Mouse (Mus musculus) midbrain, postnatal 0 days (tissue): ENCODE results near the gene Lrrfip2. TPM values are rescaled to one million over a fixed set of nuclear protein-coding genes. Genes with fewer than 3 reads are reported as not detected.
A peak's percentile ranks its signal among the peaks of the same experiment; 100 is the strongest.

ENCODE experiments used
- ATAC-seq: fragments of 200-750 bp; cut with Nextera tagmentation; 2 replicates; pipeline ENCODE4 v1.8.0; 2017; ENCODE audit warnings: moderate number of reproducible peaks, mild to moderate bottlenecking, moderate TSS enrichment, moderate library complexity; ENCODE audit not compliant: low FRiP score
- DNase-seq: peaks from one replicate; pipeline ENCODE4 v3.0.0-alpha.2; 2015; ENCODE audit warnings: low spot score
- H3K27ac ChIP-seq: fragments of 300-500 bp; sonication (generic); 2 replicates; pipeline ENCODE4 v1.5.1; 2014; ENCODE audit warnings: low read depth, mild to moderate bottlenecking, low read length, mixed read lengths
- H3K27me3 ChIP-seq: fragments of 300-500 bp; sonication (generic); 2 replicates; pipeline ENCODE4 v1.6.1; 2014; ENCODE audit warnings: low read length, control low read depth, mixed read lengths; ENCODE audit not compliant: insufficient read depth
- H3K36me3 ChIP-seq: fragments of 300-500 bp; sonication (generic); 2 replicates; pipeline ENCODE4 v1.6.1; 2014; ENCODE audit warnings: low read length, control low read depth, mixed read lengths; ENCODE audit not compliant: insufficient read depth
- H3K4me1 ChIP-seq: fragments of 300-500 bp; sonication (generic); 2 replicates; pipeline ENCODE4 v1.6.1; 2014; ENCODE audit warnings: mild to moderate bottlenecking, control low read depth, antibody characterized with exemption, low read length, mixed read lengths; ENCODE audit not compliant: insufficient read depth
- H3K4me2 ChIP-seq: fragments of 300-500 bp; sonication (generic); 2 replicates; pipeline ENCODE4 v1.6.1; 2014; ENCODE audit warnings: low read depth, mild to moderate bottlenecking, low read length, mixed read lengths; ENCODE audit not compliant: poor library complexity, severe bottlenecking
- H3K4me3 ChIP-seq: fragments of 300-500 bp; sonication (generic); 2 replicates; pipeline ENCODE4 v1.5.1; 2014; ENCODE audit warnings: low read depth, mild to moderate bottlenecking, low read length, moderate library complexity
- H3K9ac ChIP-seq: fragments of 300-500 bp; sonication (generic); replicated peaks from 2 replicates; pipeline ENCODE4 v1.6.1; 2014; ENCODE audit warnings: mild to moderate bottlenecking, low read length, moderate library complexity, mixed read lengths; ENCODE audit not compliant: poor library complexity, severe bottlenecking
- H3K9me3 ChIP-seq: fragments of 300-500 bp; sonication (generic); 2 replicates; pipeline ENCODE4 v1.6.1; 2016; ENCODE audit warnings: low read length, control low read depth
- CTCF ChIP-seq: IDR thresholded peaks from 2 replicates; pipeline ENCODE4 v1.5.1; 2016; ENCODE audit warnings: antibody characterized with exemption, mild to moderate bottlenecking
- WGBS: fragments of 180-500 bp; shearing (Covaris S2); extraction: QIAGEN DNeasy Blood & Tissue Kit; methylation state at CpG from one replicate; pipeline ENCODE4 v1.1.7; 2014; 5-methylcytosine and 5-hydroxymethylcytosine counted together
- polyA plus RNA-seq: library from polyadenylated mRNA; unstranded; fragments of >200 nt; fragmentation: Nextera tagmentation; extraction: Ambion mirVana; gene quantifications from 2 replicates; pipeline ENCODE4 v1.2.1, GENCODE M21; 2015
- total RNA-seq: library from RNA; depleted of rRNA; stranded (reverse); fragments of >200 nt; gene quantifications from 2 replicates; pipeline ENCODE4 v1.2.3, GENCODE M21; 2014

Lrrfip2 gene
- total and polyA plus RNA-seq, 2 experiments from 2014 or later: 23.7 to 42.2 TPM

DNA sequence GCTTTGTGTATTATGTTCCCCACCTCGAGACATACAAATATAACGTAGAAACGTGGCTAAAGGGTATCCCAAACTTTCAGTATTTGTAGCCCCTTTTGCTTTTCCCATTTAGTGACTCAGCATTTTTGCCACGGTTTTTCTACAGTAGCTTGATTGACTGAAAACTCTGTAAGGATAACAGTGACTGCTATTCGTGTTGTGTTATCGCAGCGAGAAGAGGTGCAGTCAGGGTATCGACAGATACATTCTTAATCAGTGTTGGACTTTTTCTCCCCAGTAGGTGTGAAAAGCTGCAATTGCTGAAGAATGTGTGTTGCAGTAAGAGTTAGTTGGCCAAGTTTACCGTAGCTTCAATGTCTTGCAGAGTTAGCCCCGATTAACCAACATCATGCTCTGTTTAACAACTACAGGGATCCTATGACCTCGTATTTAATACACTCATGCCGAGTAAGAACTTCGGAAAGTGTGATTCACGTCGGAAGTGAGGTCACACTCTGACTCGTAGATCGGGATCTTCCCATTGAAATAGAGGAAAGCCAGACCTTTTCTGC, 1.6 kb downstream of the Lrrfip2 start:
- peak overlapping the region; percentile 94 for H3K4me3 ChIP-seq
- no peaks in the 10 kb centered on the region for H3K9me3 ChIP-seq
- no peak for TF ChIP-seq CTCF
- 14% methylated on average over 17 of the region's 17 CpGs for WGBS
- no peaks in the 10 kb centered on the region for H3K36me3 ChIP-seq
- ATAC-seq (no peak), DNase-seq (peak; percentile 27)
- peak overlapping the region; percentile 75; the same call in 1 of the 2 replicates for H3K9ac ChIP-seq
- H3K27me3 ChIP-seq: no peaks in the 10 kb centered on the region
- peaks cover 3% of the 10 kb centered on the region; the same call in 1 of the 2 replicates for H3K4me1 ChIP-seq
- peak overlapping the region; percentile 89 for H3K4me2 ChIP-seq
- peak overlapping the region; percentile 80; the same call in 1 of the 2 replicates for H3K27ac ChIP-seq

GRCm38 (mm10) chr9:111122446-111122845, 5.1 kb downstream of the Lrrfip2 start:
- Histone ChIP-seq H3K4me2 (no peak overlapping the region), H3K9me3 (no peaks in the 10 kb centered on the region), H3K27me3 (no peaks in the 10 kb centered on the region), H3K36me3 (no peaks in the 10 kb centered on the region), H3K4me3 (no peak overlapping the region), H3K27ac (no peak overlapping the region), H3K4me1 (0 out of 2 replicates have a peak, but pooled peaks cover 3% of the 10 kb centered on the region), H3K9ac (no peak overlapping the region)
- 86% methylated on average over 5 of the region's 5 CpGs for WGBS
- no peak for TF ChIP-seq CTCF
- no peak for ATAC-seq
- DNase-seq: no peak

DNA sequence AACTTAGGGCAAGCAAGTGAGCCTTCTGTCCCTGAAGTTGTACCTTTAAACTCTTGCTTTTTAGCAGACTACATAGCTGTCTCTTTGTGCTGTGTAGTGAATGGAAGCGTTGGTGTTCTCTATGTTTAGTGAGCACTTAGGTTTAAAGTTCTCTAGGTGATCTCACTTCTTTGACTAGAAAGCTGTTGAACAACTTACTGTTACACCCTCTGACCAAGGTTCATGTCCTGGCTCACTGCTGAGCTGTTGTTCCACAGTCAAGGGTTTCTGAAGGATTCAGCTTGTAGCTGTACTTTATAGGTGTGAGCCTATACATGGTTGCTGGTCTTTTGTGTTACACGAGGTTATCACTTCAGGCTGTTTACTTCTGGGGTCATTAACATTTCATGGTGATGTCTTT, 5.9 kb downstream of the Lrrfip2 start:
- TF ChIP-seq CTCF: no peak
- WGBS: 76% methylated on average over 2 of the region's 2 CpGs
- Histone ChIP-seq H3K9me3 (no peaks in the 10 kb centered on the region), H3K27me3 (no peaks in the 10 kb centered on the region), H3K27ac (no peak overlapping the region), H3K4me1 (0 out of 2 replicates have a peak, but pooled peaks cover 3% of the 10 kb centered on the region), H3K4me2 (no peak overlapping the region), H3K36me3 (no peaks in the 10 kb centered on the region), H3K4me3 (no peak overlapping the region), H3K9ac (no peak overlapping the region)
- DNase-seq: no peak
- ATAC-seq: no peak

DNA sequence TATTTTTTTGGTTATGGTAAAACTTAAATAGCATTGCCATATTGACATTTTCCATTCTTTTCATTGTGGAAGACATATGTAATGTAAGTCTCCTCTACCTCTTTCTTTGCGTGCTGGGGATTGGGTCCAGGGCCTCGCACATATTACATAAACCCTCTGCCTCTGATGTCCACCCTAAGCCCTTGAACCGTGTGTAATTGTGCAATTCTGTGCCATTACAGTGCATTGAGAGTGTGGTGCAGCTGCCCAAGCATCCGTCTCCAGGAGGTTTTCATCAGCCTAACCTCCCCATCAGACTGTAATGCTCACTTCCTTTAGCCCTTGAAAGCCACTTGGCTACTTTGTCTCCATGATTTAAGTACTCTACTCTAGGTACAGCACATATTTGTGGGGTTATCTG, 7.0 kb downstream of the Lrrfip2 start:
- ATAC-seq: no peak

GRCm38 (mm10) chr9:111126735-111127134, 9.3 kb downstream of the Lrrfip2 start:
- no peaks in the 10 kb centered on the region for H3K4me1 ChIP-seq
- no peaks in the 10 kb centered on the region for H3K9me3 ChIP-seq
- ATAC-seq (no peak), DNase-seq (no peak)
- H3K4me3 ChIP-seq: no peak overlapping the region
- no peak overlapping the region for H3K27ac ChIP-seq
- H3K36me3 ChIP-seq: no peaks in the 10 kb centered on the region
- no peak for TF ChIP-seq CTCF
- no peaks in the 10 kb centered on the region for H3K27me3 ChIP-seq
- H3K4me2 ChIP-seq: no peak overlapping the region
- no peak overlapping the region for H3K9ac ChIP-seq
- 81% methylated on average over 4 of the region's 4 CpGs for WGBS

More for the DNA sequence above, 7.0 kb downstream of the Lrrfip2 start:
- Histone ChIP-seq H3K27ac (no peak overlapping the region), H3K4me2 (no peak overlapping the region), H3K9me3 (no peaks in the 10 kb centered on the region), H3K4me1 (0 out of 2 replicates have a peak, but pooled peaks cover 1% of the 10 kb centered on the region), H3K4me3 (no peak overlapping the region), H3K9ac (no peak overlapping the region), H3K36me3 (no peaks in the 10 kb centered on the region), H3K27me3 (no peaks in the 10 kb centered on the region)
- TF ChIP-seq CTCF: no peak
- DNase-seq: no peak
- 85% methylated on average over 4 of the region's 4 CpGs for WGBS

DNA sequence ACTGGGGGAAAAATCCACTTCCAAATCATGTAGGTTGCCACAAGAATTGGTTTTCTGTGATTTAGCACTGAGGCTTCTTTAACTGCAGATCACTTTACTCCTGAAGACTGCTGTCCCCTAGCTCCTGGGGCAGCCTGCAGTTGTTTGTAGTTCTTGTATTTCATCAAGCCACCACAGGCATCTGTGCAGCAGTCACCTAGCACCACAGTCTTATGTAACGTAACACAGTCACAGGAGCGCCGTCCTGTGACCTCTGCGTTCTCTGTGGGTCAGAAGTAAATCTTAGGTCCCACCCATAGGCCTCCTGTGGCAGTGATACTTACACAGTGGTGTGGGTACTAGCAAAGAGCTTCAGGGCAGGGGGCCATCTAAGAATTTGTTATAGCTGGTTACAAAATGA, 10.4 kb downstream of the Lrrfip2 start:
- Histone ChIP-seq H3K36me3 (no peaks in the 10 kb centered on the region), H3K4me3 (no peak overlapping the region), H3K4me2 (no peak overlapping the region), H3K27ac (no peak overlapping the region), H3K9ac (no peak overlapping the region), H3K4me1 (no peaks in the 10 kb centered on the region), H3K27me3 (no peaks in the 10 kb centered on the region), H3K9me3 (no peaks in the 10 kb centered on the region)
- ATAC-seq (no peak), DNase-seq (no peak)
- 87% methylated on average over 4 of the region's 4 CpGs for WGBS
- no peak for TF ChIP-seq CTCF
